Mouse (Mus musculus) CH12.LX (cell line): ENCODE data around the gene Lin28b. TPM values are rescaled to one million over a fixed set of nuclear protein-coding genes. Genes with fewer than 3 reads are reported as not detected.

Experiments
- polyA plus RNA-seq: library from polyadenylated mRNA; unstranded; fragments of >175 nt; gene quantifications from 2 replicates; pipeline ENCODE4 v1.2.1, GENCODE M21; 2012; ENCODE audit warnings: low read depth; ENCODE audit not compliant: insufficient read length
- total RNA-seq, 2 experiments: library from RNA; depleted of rRNA; stranded (reverse); fragments of 300-350 nt in 1 of 2; fragments of >200 nt in 1 of 2; gene quantifications; 2 replicates each; pipeline ENCODE4 v1.2.3; 2012 to 2014

Gene Lin28b
- total and polyA plus RNA-seq, 3 experiments = 10.0 to 14.1 (median 11.6) TPM

Other genes starting within 250 kb of the Lin28b start
- not detected in 2 replicates for gene Bves, start 150.6 kb downstream of the Lin28b start, total RNA-seq (2012; rRNA removed)
- gene Bves, start 150.6 kb downstream of the Lin28b start, total RNA-seq (2014; rRNA removed) = not detected in 2 replicates
- not detected in 2 replicates for gene Bves, start 150.6 kb downstream of the Lin28b start, polyA plus RNA-seq
- 8.6 and 11.4 TPM in 2 replicates for gene Hace1, start 91.4 kb upstream of the Lin28b start, total RNA-seq (2012; rRNA removed)
- gene Hace1, start 91.4 kb upstream of the Lin28b start, total RNA-seq (2014; rRNA removed) = 20.9 and 21.1 TPM in 2 replicates
- gene Hace1, start 91.4 kb upstream of the Lin28b start, polyA plus RNA-seq = 6.8 and 10.9 TPM in 2 replicates